Mouse (Mus musculus) brown adipose tissue, adult 24 weeks (tissue): ENCODE data around the gene Clec3a. TPM values are rescaled to one million over a fixed set of nuclear protein-coding genes. Genes with fewer than 3 reads are reported as not detected.

Experiments used
- polyA plus RNA-seq: library from polyadenylated mRNA; stranded (reverse); fragments of >200 nt; gene quantifications from 2 replicates; pipeline ENCODE4 v1.2.4, GENCODE M21; 2012; ENCODE audit not compliant: missing spikeins, insufficient read depth, insufficient read length

Gene Clec3a
- polyA plus RNA-seq, 1 experiment = not detected

Other genes starting within 250 kb of the Clec3a start
- gene Vat1l, start 212.5 kb upstream of the Clec3a start, polyA plus RNA-seq = 10.2 and 11.1 TPM in 2 replicates
- gene Wwox, start 21.6 kb downstream of the Clec3a start, polyA plus RNA-seq = 7.5 and 11.8 TPM in 2 replicates